Mouse (Mus musculus): ENCODE measurements at regions not wholly inside any gene's neighbourhood (a gene's known extent, or its start where the extent isn't known, plus 50 kb on each side); places are given as distances from the start of the nearest gene placed in this dataset.

DNA sequence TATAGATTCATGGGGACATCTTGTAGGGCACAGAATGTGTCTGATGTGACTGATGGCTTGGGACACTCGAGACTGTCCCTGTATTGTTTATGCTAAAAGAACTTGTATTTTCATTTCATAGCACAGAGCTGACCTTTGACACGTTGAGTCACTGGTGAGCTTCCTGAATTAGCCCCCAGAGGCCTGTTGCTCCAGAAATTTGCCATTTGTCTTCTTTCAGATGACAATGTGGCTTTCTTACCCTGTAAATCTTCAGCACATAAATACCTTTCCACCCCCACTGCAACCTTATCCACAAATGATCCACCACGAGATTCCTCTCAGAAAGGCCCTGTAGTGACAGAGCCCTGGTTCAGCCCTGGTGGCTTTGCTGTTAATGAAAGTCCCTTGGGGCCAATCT lies 335.5 kb upstream of the Zfp637 start:
- DNase-seq (ENCODE audit: low spot score), result no peak

DNA sequence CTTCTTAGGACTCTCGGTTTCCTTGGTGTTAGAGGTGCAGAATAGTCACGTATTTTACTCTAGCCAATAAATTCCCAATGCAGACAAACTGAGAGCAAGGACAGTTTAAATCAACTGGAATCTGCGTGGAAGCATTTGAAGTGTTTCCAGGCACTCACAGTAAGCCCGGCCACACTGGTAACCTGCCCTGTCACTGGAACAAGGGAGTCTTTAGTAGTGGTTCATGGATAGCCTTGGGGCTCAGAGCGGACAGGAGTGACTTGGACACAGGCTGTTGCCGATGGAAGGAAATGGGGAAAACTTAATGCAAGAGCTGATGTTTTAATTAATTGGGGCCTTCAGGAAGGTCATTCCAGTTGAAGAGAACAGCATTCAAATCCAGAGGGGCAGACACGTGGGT lies 334.4 kb upstream of the Zfp637 start:
- no peak for DNase-seq (ENCODE audit: low spot score)

DNA sequence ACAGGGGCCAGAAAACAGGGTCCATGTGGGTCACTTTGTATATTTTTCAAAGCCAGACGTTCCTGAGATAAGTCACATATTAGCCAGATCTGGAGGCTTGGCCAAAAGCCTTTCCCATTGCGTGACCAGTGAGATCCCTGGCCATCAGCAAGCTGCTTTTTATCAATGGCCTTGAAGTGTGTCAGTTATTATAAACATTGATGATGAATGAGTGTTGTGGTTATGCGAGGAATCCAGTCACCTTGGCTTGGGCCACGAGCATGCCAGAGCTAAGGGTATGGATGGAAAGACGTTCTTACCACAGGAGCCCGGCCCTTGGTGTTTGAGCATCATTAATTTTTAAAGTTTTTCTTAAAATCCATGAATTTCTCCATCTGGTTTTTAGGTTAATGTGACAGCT lies 332.1 kb upstream of the Zfp637 start:
- no peak for DNase-seq (ENCODE audit: low spot score)

DNA sequence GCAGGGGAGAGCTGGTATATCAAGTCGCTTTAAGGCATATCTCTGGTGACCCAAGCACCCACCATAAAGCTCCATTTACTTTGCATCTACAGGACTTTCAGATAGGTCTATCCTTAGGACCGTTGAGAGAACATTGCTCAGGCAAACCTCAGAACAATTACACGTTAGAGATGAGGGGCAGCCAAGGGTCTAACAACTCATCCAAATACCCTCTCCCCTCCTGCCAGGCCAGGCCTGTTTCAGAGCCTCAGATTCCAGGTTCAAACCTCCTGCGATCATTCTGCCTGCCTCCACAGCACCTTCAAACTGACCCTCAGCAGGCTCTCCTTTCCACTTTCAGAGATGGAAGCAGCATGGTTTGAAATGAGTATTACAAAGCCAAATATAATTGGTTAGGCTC lies 331.0 kb upstream of the Zfp637 start:
- no peak for DNase-seq (ENCODE audit: low spot score)

DNA sequence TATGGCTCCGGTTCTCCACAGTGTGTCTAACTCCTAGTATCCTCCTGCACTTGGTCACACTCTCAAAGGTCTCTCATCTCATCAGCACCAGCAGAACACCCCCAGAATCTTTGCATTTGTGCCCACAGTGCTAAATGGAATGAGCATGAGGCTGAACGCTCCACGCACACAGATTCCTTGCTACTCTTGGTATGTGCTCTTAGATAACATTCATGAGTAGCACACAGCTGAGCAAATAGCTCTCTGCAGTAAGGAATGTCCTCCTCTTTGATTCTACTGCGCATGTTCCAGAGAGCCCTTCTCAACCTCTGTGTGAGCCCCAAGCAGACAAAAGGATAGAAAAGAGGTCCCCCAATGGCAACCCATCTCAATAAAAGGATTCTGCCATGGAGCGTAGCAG lies 326.1 kb upstream of the Zfp637 start:
- no peak for DNase-seq (ENCODE audit: low spot score)

DNA sequence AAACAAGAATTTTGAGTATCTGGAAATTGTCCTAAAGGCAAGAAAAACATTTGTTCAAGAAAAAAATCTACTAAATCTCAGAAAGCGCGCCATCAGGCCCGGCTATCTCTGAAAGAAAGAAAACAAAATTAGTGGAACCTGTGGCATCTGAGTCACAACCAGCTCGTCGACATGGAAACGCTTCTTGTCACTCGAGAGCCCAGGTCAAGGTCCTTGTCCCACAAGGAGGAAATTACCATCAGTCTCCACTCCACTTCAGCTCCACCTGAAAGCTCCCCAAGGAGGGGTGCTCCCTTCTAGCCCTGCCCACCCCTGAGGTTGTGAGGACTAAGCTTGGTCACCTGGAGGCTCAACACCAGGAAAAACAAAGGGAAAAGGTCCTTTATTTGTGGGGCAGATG lies 324.1 kb upstream of the Zfp637 start:
- no peak for DNase-seq (ENCODE audit: low spot score)

DNA sequence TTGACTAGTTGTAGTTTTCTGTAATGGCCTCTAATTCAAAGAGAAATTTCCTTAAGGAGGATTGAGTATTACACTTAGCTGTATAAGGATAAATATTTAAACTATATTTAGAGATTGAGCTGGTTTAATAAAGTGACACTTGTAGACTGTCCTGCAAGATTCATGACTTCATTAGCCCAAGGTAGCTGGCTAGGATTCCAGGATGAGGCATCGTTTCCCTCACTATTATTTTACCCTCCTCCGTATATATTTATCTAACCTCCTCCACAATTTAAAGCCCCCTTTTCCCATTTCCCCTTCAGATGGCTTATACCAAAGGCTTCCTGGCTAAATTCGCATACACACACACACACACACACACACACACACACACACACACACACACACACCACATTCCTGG lies 322.0 kb upstream of the Zfp637 start:
- DNase-seq (ENCODE audit: low spot score), result no peak

DNA sequence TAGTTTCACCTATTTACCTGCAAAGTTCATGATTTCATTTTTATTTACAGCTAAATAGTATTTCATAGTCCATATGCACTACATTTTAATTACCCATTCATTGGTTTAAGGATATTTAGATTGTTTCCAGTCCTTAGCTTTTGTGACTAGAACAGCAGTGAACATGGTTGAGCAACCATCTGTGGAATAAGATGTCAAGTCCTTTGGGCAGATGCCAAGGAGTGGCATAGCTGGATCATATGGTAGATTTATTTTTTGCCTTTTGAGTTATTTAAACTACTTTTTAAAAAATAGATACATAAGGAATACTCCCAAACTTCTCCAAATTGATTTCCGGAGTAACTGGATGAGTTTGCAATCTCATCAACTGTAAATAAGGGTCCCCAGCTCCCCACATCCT lies 321.5 kb upstream of the Zfp637 start:
- no peak for DNase-seq (ENCODE audit: low spot score)

DNA sequence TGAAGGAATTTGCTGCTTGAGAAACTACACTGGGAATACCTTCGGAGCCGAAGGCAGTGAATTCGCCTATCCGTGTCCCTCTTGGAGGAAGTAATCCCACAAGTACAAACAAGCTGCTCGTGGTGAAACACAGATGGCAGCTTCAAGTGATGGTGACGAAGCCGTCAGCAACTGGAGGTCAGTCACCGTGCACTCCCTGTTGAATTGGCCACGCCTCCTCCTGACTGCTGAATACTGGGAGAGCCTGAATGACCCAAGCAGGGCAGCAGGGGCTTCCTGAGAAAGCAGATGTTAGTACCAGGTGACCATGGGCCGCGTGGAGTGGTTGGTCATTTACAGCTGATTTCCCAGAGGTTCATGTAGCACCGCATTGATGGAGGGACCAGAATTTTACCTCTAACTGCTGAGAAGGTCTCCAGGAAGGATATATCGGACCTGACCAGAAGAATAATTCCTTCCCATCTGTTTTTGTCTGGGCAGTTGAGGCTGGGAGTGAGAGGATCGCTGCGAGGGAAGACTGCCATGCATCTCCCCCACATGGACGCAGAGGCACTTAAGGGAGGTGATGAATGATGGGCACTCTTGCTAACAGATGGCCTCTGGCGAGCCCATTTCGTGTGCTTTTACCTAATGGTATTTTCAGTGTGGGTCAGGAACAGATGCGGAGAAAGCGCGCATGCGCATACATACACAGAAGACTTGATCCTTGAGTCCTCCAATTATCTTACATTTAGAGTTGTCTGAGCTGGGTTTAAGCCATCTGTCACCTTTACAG lies 314.6 kb upstream of the Zfp637 start:
- no peak for DNase-seq (ENCODE audit: low spot score)

DNA sequence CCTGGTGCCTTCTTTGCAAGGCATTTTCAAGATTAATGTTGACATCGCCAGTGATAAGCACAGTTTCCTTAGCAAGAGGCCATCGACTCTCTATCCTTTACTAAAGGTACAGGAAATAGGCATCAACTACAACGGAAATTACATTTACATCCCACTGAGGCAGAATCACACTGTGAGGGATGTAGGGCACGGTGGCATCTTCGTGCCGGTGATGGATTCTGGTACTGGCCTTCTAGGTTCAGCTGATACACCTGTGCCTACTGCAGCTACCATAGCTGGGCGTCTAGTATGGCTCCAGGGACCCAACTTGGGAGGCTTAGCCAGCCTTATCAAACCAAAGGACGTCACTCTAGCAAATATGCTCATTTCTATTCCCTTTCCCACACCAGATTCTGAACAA lies 313.5 kb upstream of the Zfp637 start:
- no peak for DNase-seq (ENCODE audit: low spot score)

DNA sequence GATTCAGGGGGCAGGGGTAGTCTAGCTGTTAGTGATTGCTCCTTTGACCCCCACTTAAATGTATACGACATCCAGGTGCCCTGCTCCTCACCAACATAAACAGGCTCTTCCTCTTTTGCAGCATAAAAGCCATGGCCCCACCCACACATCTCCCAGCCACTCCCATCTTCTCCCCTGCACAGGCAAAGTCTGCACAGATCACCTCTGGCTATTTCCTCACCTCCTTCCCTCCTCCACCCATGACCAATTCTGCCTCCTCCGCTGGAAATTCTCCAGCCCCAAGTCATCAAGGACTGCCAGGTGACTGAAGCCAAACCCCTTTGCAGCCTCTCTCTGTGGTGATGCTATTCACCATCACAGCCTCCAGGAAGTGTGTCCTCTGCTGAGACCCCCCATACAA lies 306.8 kb upstream of the Zfp637 start:
- DNase-seq (ENCODE audit: low spot score), result no peak

DNA sequence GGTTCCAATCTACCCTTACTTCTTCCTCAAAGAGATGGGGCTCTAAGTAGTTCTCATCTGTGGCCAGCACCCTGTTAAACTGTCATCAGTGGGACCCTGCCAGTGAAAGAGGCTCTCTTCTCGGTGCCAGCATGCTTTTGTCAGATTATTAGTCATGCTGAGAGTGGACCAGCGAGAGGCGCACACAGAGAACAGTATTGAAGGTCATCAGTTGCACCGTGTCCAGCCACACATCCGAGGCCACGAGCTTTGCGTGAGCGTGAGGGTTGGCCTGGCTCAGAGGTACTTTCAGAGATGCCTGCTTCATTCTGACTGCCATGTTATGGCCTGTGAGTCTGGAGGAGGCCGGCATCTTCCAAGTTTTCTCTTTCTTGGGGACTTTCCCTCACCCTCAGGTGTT lies 306.0 kb upstream of the Zfp637 start:
- no peak for DNase-seq (ENCODE audit: low spot score)

DNA sequence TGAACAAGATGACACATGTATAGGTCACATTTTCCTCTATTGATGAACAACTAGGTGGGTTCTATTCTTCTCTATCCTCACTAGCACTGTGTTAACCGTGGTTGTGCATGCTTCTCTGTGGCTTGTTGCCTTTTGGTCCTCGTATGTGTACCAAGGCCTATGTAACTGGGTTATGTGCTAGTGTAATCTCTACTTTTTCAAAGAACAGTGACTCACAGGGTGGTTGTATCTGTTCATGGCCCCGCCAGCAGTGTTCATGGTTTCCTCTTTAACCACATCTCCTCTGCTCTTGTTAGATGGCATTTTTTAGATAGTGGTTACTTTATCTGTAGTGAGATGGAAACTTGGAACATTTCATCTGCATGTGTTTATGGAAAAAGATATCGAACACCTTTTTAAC lies 304.9 kb upstream of the Zfp637 start:
- no peak for DNase-seq (ENCODE audit: low spot score)

DNA sequence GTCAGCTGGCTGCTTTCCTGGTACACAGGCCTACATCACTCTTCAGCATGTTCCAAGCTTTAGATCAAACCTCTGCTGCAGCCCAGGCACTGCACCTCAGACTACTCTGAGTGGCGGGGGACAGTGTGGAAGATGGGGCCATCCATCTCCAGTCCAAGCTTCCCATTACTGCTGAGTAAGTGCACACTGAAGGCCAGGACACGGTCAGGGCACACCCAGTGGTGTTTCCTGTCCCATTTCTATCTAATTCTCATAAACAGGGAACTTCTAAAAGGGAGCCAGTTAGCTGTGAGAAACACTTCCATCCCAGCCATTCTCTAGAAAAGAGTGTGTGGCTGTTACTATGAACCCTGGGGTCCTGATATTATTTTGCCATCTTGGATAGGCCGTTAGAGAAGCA lies 298.5 kb upstream of the Zfp637 start:
- no peak for DNase-seq (ENCODE audit: low spot score)

DNA sequence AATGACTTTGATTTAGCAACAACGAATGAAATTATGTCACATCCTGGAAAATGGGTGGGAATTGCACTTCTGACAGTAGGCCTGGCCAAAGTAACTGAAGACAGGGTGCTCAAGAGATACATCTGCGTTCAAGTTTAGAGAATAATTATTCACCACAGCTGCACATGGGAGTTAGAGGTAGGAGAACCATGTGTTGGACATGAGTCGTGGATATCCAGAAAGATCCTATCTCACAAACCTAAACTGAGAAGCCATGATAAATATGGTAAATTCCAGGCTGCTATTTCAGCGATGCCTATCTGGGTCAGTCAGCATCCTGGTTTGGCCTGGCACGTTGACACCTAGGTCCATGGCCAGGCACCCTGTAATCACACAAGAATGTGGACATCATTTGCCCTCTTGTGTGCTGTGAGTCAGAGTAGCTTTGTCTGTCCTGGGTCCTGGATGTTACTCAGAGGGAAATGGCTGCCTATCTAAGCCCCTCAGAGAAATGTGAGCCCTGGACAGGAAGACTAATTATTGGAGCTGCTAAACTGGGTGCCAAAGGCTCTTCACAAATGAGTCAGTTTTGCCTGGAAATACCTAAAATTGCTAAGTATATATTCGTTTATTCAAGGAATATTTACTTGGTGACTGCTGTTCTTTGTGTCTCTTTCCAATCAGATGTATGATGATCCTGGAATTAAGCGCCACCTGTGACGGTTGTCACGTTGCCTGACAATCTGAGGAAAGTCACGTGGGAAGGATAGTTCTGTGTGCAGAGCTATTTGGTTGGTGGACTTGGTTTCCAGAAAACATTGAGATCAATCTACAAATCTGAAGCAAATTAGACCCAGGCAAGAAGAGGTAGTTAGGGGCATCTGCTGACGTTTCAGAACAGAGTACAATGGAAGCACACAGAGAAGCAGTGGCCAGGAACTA lies 296.4 kb upstream of the Zfp637 start:
- DNase-seq (ENCODE audit: low spot score), result no peak

DNA sequence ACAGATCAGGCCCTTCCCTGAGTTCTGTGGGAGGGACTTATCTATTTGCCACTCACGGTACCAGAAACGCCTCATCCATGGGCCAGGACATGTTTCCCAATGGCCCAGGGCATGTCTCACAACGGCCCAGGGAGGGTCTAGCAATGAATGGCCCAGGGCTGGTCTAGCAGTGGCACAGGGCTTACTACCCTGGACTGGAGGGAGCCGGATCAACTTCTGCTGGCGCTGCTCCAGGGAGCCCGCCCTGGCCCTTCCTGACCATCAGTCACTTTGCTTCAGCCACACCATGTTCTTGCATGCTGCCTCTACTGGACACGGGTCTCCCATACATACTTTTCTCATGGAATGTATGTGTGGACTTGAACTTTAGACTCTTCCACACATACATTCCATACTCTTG lies 290.1 kb upstream of the Zfp637 start:
- DNase-seq (ENCODE audit: low spot score), result no peak

DNA sequence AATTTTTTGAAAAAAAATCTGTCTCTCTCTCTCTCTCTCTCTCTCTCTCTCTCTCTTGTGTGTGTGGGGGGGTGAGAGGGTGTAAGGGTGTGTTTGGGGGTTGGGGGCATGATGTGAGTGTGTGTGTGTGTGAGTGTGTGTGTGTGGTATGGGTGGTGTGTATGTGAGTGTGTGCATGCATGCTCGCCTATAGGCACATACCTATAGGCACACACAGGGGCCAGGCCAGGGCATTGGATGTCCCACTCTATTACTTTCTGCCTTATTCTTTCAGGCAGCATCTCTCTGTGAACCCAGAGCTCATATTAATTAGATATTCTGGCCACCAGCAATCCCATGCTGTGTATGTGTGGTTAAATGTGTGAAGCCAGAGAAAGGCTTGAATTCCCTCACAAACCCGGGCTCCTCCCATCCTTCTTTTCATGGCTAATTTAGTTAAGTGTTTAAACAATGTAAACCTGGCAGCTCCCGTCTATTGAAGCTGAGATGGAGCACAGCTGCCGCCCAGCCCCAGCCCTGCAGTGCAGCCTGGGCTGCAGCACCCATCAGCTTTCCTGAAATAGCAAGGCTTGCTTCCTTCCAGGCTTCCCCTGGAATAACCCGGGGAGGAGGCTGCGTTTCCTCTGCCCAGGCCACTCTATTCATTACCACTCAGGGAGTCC lies 288.8 kb upstream of the Zfp637 start:
- DNase-seq (ENCODE audit: low spot score), result no peak

DNA sequence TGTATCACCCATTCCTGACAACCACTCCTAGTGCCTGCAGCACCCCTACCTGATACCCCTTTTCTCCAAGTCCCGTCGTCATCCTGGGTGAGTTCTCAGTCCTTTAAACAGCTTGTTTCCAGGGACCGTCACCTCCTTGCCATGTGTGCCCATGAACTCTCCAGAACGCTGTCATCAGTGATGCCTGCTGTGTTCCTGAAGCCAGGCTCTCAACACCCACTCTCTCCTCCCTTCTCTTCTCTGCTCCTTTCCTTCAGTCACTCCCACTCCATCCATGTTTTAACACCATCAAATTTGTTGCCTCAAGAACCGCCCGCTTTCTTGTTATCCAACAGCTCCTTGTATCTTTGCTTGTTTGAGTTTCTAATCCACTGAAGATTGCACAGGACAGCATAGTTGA lies 277.8 kb upstream of the Zfp637 start:
- DNase-seq (ENCODE audit: low spot score), result no peak

DNA sequence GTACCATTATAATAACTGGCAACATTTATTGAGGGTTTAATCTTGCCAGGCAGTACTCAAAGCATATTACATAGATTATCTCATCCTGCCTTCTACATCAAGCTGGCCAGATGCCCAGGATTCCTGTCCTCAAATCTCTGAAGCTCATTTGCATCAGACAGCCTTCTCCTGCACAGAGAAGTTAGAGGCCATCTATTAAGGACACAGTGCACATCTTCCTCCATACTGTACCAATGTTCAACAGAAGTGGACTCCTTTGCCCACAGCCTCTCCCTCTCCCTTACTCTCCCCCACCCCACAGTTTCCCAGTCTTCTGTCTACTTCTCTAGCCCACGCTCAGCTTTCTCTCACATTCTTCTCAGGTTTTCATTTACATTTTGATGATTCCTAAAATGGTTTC lies 277.3 kb upstream of the Zfp637 start:
- DNase-seq (ENCODE audit: low spot score), result no peak

DNA sequence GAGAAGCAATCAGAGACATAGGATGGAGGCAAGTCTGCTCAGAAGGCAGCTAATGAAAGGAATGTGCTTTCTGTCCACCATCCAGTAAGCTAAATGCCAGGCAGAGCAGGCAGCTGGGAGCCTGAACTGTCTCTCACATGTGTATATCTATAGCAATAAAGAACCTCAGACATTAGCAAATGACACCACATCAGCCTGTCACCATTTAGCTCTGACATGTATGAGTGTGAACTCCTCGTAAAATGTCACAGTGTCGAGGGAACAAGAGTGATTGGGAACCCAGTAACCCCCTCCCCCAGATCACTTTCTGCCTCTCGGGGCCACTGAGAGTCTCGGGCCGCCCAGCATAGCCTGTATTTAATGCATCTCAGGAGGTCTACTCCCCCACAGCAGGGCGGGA lies 274.2 kb upstream of the Zfp637 start:
- DNase-seq (ENCODE audit: low spot score), result no peak

DNA sequence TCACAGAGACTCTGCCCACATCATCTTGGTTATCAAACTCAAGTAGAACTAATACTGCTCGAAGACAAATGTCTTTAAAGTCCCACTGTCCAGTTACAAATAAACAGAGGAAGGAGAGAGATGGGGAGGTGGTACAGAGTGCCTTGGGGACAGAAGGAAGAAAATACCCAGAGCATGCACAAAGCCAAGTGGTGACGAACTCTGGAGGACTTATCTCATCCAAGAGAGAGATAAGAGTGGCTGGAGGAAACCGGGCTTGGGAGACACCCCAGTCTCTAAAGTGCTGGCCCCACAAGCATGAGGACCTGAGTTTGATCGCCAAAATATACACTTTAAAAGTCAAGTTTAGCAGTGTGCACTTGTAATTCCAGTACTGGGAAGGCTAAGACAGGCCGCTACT lies 273.3 kb upstream of the Zfp637 start:
- DNase-seq (ENCODE audit: low spot score), result no peak

DNA sequence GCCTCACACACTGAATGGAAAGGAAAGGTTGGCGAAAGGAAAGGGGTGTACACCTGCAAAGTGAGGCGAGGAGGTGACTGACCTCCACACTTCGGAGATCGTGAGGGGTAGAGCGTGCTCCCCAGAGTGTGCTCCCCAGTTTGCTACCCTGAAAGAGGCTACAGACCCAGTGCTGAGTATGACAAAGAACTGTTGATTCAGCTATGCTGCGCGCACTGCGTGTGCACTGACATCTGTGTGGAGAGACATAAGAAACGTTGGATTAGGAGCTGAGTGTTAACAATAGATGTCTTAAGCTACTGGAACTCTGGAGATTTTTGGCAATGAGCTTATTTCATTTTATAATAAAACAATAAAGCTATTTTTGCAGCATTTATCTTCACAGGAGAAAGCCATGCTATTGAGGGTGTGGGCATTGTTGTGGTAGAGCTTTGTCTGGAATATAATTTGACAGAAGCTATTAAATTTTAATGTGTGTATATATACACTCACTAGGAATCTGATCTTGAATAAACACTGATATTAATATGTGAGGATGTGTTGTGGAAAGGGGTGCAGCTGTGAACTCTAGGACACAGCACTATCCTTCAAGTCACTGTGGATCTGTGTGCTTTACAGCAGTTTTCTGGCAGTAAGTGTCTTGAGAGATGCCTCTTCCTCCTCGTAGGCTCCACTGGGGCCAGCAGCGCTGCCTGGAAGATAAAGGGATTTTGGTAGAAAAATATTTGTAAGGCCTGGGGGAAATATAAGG lies 271.2 kb upstream of the Zfp637 start:
- no peak for DNase-seq (ENCODE audit: low spot score)
